8 mouse cellular contexts compared by ENCODE assay signal in the genomic region with DNA sequence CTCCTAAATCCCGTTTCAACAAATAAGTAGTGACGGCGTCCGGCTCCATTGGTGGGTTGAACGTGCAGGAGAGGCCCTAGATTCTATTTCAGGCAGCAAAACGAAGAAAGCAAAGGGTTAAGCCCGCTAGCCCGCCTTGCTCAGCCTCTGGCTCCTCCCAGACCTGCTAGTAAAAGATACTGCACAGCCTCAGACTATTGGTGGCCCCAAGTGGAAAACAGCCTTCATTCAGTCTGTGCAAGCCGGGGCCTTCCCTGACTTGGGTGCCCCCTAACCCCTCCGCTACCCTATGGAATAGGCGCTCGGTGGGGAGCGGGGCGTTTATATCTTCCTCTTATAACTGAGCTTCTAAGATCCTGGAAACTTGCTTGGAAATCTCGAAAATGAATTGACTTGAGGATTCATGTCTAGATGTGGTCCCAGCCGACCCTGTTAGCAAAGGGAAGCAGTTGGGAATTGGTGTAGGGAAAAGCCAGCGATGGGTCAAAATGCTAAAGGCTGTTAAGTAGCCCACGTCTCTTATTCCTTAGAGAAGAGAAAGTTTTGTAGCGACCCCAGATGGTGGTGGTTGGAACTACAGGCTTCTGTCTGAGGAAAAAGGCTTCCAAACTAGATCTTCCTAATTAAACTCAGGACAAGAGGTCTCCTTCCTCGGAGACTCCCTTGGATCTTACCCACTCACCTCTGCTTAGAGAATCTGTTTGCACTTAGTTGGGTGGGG. TPM values are rescaled to one million over a fixed set of nuclear protein-coding genes. Genes with fewer than 3 reads are reported as not detected.
DNase-seq lines count a peak whose midpoint lies in the region; ATAC-seq and TF ChIP-seq lines count a peak whose summit lies in the region.

No protein-coding gene starts in this region.

- no peak overlapping the region for H3K4me3 ChIP-seq in thymus, adult 2 months (ENCODE audit: control insufficient read depth, insufficient read depth, low read length)
- H3K4me3 ChIP-seq in intestine, embryonic 14.5 days (ENCODE audit: low read depth, low read length), result peak overlapping the region; percentile 63
- peak overlapping the region; percentile 82 for H3K4me3 ChIP-seq in limb, embryonic 10.5 days
- peak overlapping the region; percentile 48 for H3K4me3 ChIP-seq in midbrain, embryonic 11.5 days (ENCODE audit: low read depth, low read length)
- H3K4me3 ChIP-seq in spleen, adult 2 months (ENCODE audit: extremely low read depth, insufficient read depth, insufficient read length), result no peak overlapping the region

- TF ChIP-seq POLR2A in thymus, adult 2 months (IDR thresholded peaks at IDR 0.05; ENCODE audit: control insufficient read depth, extremely low read depth, insufficient read depth, low read length, poor library complexity), result no peak
- no peak for TF ChIP-seq POLR2A in spleen, adult 2 months (IDR thresholded peaks at IDR 0.05; ENCODE audit: low read depth, low read length)

- H3K27me3 ChIP-seq in thymus, adult 2 months (ENCODE audit: control insufficient read depth, insufficient read depth, low read length), result peaks cover 17% of the 10 kb centered on the region
- no peaks in the 10 kb centered on the region for H3K27me3 ChIP-seq in intestine, embryonic 14.5 days (replicated peaks; ENCODE audit: control insufficient read depth, insufficient read depth, low read length)
- no peaks in the 10 kb centered on the region for H3K27me3 ChIP-seq in limb, embryonic 10.5 days (ENCODE audit: low read depth, poor library complexity, severe bottlenecking)
- H3K27me3 ChIP-seq in midbrain, embryonic 11.5 days (ENCODE audit: control insufficient read depth, insufficient read depth, low read length), result no peaks in the 10 kb centered on the region
- H3K27me3 ChIP-seq in spleen, adult 2 months (ENCODE audit: control insufficient read depth, insufficient read depth, low read length), result peaks cover 7% of the 10 kb centered on the region; the same call in 1 of the 2 replicates

- peak overlapping the region; percentile 49 for H3K9ac ChIP-seq in intestine, embryonic 14.5 days (ENCODE audit: low read length)
- peak overlapping the region; percentile 74 for H3K9ac ChIP-seq in midbrain, embryonic 11.5 days (ENCODE audit: low read length)

- peak overlapping the region; percentile 93 for H3K4me2 ChIP-seq in intestine, embryonic 14.5 days (ENCODE audit: low read length)
- peak overlapping the region; percentile 78 for H3K4me2 ChIP-seq in midbrain, embryonic 11.5 days

- ATAC-seq in intestine, embryonic 14.5 days (replicated peaks; ENCODE audit: low FRiP score, low TSS enrichment, low read depth), result peak; percentile 36
- ATAC-seq in midbrain, embryonic 11.5 days (ENCODE audit: low FRiP score), result peak; percentile 49

- no peaks in the 10 kb centered on the region for H3K9me3 ChIP-seq in intestine, embryonic 14.5 days (ENCODE audit: control insufficient read depth, low read length)
- H3K9me3 ChIP-seq in limb, embryonic 10.5 days (replicated peaks), result no peaks in the 10 kb centered on the region
- no peaks in the 10 kb centered on the region for H3K9me3 ChIP-seq in midbrain, embryonic 11.5 days (ENCODE audit: control insufficient read depth, low read length)

- peak; percentile 35 for DNase-seq in thymus, postnatal 4 days
- no peak for DNase-seq in thymus, adult 2 months
- peak; percentile 76 to 78 for DNase-seq in cerebellum, postnatal 36 days
- DNase-seq in frontal cortex, postnatal 36 days (ENCODE audit: low spot score in 2 of 2), result peak; percentile 67 to 75
- peak; percentile 91 for DNase-seq in intestine, embryonic 14.5 days (ENCODE audit: low spot score)
- peak; percentile 83 for DNase-seq in limb, embryonic 10.5 days (ENCODE audit: low spot score)
- DNase-seq in midbrain, embryonic 11.5 days (ENCODE audit: low spot score, missing footprints), result peak; percentile 100
- DNase-seq in spleen, adult 2 months (ENCODE audit: low read depth in 1 of 2, low spot score in 2 of 2), result no peak

- TF ChIP-seq CTCF in thymus, adult 2 months (IDR thresholded peaks at IDR 0.05; ENCODE audit: borderline replicate concordance, control insufficient read depth, extremely low read depth, insufficient read depth, low read length, poor library complexity), result no peak
- no peak for TF ChIP-seq CTCF in spleen, adult 2 months (IDR thresholded peaks at IDR 0.05; ENCODE audit: extremely low read depth, insufficient read depth, insufficient read length, insufficient replicate concordance)

- H3K27ac ChIP-seq in thymus, adult 2 months (ENCODE audit: control insufficient read depth, insufficient read depth, low read length), result no peak overlapping the region
- H3K27ac ChIP-seq in intestine, embryonic 14.5 days (ENCODE audit: low read depth), result peak overlapping the region; percentile 77
- peak overlapping the region; percentile 89 for H3K27ac ChIP-seq in limb, embryonic 10.5 days
- H3K27ac ChIP-seq in midbrain, embryonic 11.5 days (ENCODE audit: low read depth, low read length), result peak overlapping the region; percentile 77
- 0 out of 2 replicates have a peak overlapping the region, but pooled peaks have one; percentile 6 for H3K27ac ChIP-seq in spleen, adult 2 months (ENCODE audit: insufficient read depth, low read length)

- H3K4me1 ChIP-seq in thymus, adult 2 months (replicated peaks; ENCODE audit: control insufficient read depth, insufficient read depth, low read length), result peaks cover 25% of the 10 kb centered on the region
- peaks cover 11% of the 10 kb centered on the region for H3K4me1 ChIP-seq in intestine, embryonic 14.5 days (replicated peaks; ENCODE audit: control insufficient read depth, insufficient read depth, low read length)
- peaks cover 55% of the 10 kb centered on the region for H3K4me1 ChIP-seq in limb, embryonic 10.5 days
- peaks cover 18% of the 10 kb centered on the region for H3K4me1 ChIP-seq in midbrain, embryonic 11.5 days (ENCODE audit: control insufficient read depth, insufficient read depth, low read length)
- peaks cover 3% of the 10 kb centered on the region; the same call in 1 of the 2 replicates for H3K4me1 ChIP-seq in spleen, adult 2 months (ENCODE audit: control insufficient read depth, insufficient read depth, insufficient read length)

- H3K36me3 ChIP-seq in thymus, adult 2 months (ENCODE audit: control insufficient read depth, insufficient read depth, low read length), result no peaks in the 10 kb centered on the region
- no peaks in the 10 kb centered on the region for H3K36me3 ChIP-seq in intestine, embryonic 14.5 days (ENCODE audit: control insufficient read depth, insufficient read depth, low read length)
- H3K36me3 ChIP-seq in limb, embryonic 10.5 days, result peaks cover 8% of the 10 kb centered on the region
- no peaks in the 10 kb centered on the region for H3K36me3 ChIP-seq in midbrain, embryonic 11.5 days (ENCODE audit: control insufficient read depth, insufficient read depth, low read length)
- H3K36me3 ChIP-seq in spleen, adult 2 months (ENCODE audit: control insufficient read depth, insufficient read depth, low read length), result no peaks in the 10 kb centered on the region

- 2% methylated on average over 20 of the region's 20 CpGs for WGBS in thymus, adult 2 months
- WGBS in intestine, embryonic 14.5 days, result 1% methylated on average over 20 of the region's 20 CpGs
- under 1% methylated on average over 20 of the region's 20 CpGs for WGBS in limb, embryonic 10.5 days
- 2% methylated on average over 20 of the region's 20 CpGs for WGBS in midbrain, embryonic 11.5 days
- WGBS in spleen, adult 2 months, result 2% methylated on average over 20 of the region's 20 CpGs

RNA-seq across cellular contexts. Expression of gene Mpp2, which starts 0.9 kb away (rescaled TPM):
- polyA plus RNA-seq in thymus, adult 2 months (2012; rRNA removed), result 3.7 and 3.8 TPM in 2 replicates
- polyA plus RNA-seq in intestine, embryonic 14.5 days (2014; fragmentation: Nextera tagmentation; extraction: Ambion mirVana), result 7.0 TPM in 2 replicates
- 11.5 and 16.6 TPM in 2 replicates for polyA plus RNA-seq in limb, embryonic 10.5 days (2016; fragmentation: Nextera tagmentation; extraction: Ambion mirVana)
- polyA plus RNA-seq in midbrain, embryonic 11.5 days (2014; fragmentation: Nextera tagmentation; extraction: Ambion mirVana), result 9.4 and 10.8 TPM in 2 replicates
- polyA plus RNA-seq in spleen, adult 2 months (2012; rRNA removed), result 7.5 TPM in 2 replicates

RNA-seq across cellular contexts. Expression of gene Ppy, which starts 11.9 kb away (rescaled TPM):
- polyA plus RNA-seq in thymus, adult 2 months (2012; rRNA removed), result 11.8 TPM in 2 replicates
- 2.0 TPM in 1 of 2 replicates, not detected in the other for polyA plus RNA-seq in intestine, embryonic 14.5 days (2014; fragmentation: Nextera tagmentation; extraction: Ambion mirVana)
- not detected in 2 replicates for polyA plus RNA-seq in limb, embryonic 10.5 days (2016; fragmentation: Nextera tagmentation; extraction: Ambion mirVana)
- polyA plus RNA-seq in midbrain, embryonic 11.5 days (2014; fragmentation: Nextera tagmentation; extraction: Ambion mirVana), result not detected in 2 replicates
- polyA plus RNA-seq in spleen, adult 2 months (2012; rRNA removed), result 0.29 and 0.50 TPM in 2 replicates

RNA-seq across cellular contexts. Expression of gene Pyy, which starts 18.4 kb away (rescaled TPM):
- polyA plus RNA-seq in thymus, adult 2 months (2012; rRNA removed), result 51.8 and 53.2 TPM in 2 replicates
- polyA plus RNA-seq in intestine, embryonic 14.5 days (2014; fragmentation: Nextera tagmentation; extraction: Ambion mirVana), result 41.5 TPM in 1 of 2 replicates, not detected in the other
- not detected in 2 replicates for polyA plus RNA-seq in limb, embryonic 10.5 days (2016; fragmentation: Nextera tagmentation; extraction: Ambion mirVana)
- 0.44 TPM in 1 of 2 replicates, not detected in the other for polyA plus RNA-seq in midbrain, embryonic 11.5 days (2014; fragmentation: Nextera tagmentation; extraction: Ambion mirVana)
- 0.72 TPM in 1 of 2 replicates, not detected in the other for polyA plus RNA-seq in spleen, adult 2 months (2012; rRNA removed)

RNA-seq across cellular contexts. Expression of gene Cd300lg, which starts 47.9 kb away (rescaled TPM):
- 12.5 and 18.3 TPM in 2 replicates for polyA plus RNA-seq in thymus, adult 2 months (2012; rRNA removed)
- 0.31 and 0.51 TPM in 2 replicates for polyA plus RNA-seq in intestine, embryonic 14.5 days (2014; fragmentation: Nextera tagmentation; extraction: Ambion mirVana)
- 0.38 and 0.45 TPM in 2 replicates for polyA plus RNA-seq in limb, embryonic 10.5 days (2016; fragmentation: Nextera tagmentation; extraction: Ambion mirVana)
- 0.11 and 0.19 TPM in 2 replicates for polyA plus RNA-seq in midbrain, embryonic 11.5 days (2014; fragmentation: Nextera tagmentation; extraction: Ambion mirVana)
- polyA plus RNA-seq in spleen, adult 2 months (2012; rRNA removed), result 12.3 and 12.8 TPM in 2 replicates

RNA-seq across cellular contexts. Expression of gene Nags, which starts 56.1 kb away (rescaled TPM):
- 0.09 and 0.43 TPM in 2 replicates for polyA plus RNA-seq in thymus, adult 2 months (2012; rRNA removed)
- 1.7 and 3.4 TPM in 2 replicates for polyA plus RNA-seq in intestine, embryonic 14.5 days (2014; fragmentation: Nextera tagmentation; extraction: Ambion mirVana)
- 0.09 and 0.20 TPM in 2 replicates for polyA plus RNA-seq in limb, embryonic 10.5 days (2016; fragmentation: Nextera tagmentation; extraction: Ambion mirVana)
- polyA plus RNA-seq in midbrain, embryonic 11.5 days (2014; fragmentation: Nextera tagmentation; extraction: Ambion mirVana), result not detected in 2 replicates
- 0.20 and 0.58 TPM in 2 replicates for polyA plus RNA-seq in spleen, adult 2 months (2012; rRNA removed)

Comparison
In these comparisons a context has a peak if more than half of its experiments do, and no peak if none do; other contexts are left out.
1. DNase-seq: peak in thymus, postnatal 4 days (single experiment), cerebellum, postnatal 36 days (2 of 2), frontal cortex, postnatal 36 days (2 of 2), intestine, embryonic 14.5 days (single experiment), limb, embryonic 10.5 days (single experiment) and midbrain, embryonic 11.5 days (single experiment); none in thymus, adult 2 months (single experiment) and spleen, adult 2 months (0 of 2).
2. H3K4me3 ChIP-seq: peak in intestine, embryonic 14.5 days (single experiment), limb, embryonic 10.5 days (single experiment) and midbrain, embryonic 11.5 days (single experiment); none in thymus, adult 2 months (single experiment) and spleen, adult 2 months (single experiment).